Mouse (Mus musculus): ENCODE data around the gene Morc2a.

DNA sequence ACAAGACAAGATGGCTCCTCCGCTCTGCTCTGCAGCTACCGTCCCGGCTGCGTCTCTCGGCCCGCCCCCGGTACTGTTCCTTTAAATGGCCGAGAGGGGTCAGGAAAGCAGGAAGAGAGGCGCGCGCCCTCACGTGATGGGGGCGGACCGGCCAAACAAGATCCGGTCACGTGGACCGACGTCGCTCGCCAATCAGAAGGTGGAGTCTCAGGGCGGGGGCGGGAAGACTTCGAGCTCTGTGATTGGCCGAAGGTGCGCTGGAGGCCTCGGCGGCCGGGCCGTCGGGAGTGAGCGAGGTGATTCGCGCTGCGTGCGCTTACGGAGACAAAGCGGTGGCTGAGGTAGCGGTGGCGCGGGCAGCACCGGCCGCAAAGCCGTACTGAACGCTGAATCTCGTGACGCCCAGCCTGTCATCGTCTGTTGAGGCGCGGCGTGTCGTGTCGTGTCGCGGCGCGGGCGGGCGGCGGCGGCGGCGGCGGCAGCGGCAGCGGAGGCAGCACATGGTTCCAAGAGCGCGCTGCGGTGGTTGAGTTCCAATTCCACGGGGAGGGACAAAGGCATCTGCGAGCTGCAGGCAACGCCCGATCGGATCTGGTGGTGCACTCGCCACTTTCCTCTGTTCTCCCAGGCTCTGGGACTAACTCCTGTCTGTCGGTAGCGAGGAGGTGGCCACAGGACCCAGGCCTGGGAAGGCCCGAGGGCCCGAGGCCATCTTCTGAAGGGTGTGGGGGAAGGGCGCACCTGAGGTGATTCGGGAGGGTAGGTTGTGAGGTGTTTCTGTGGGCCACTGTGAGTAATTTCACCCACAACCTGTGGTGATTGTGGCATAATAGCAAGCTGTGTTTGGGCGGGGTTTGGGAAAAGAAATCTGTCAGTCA lies at the start of gene Morc2a:
- no peak for TF ChIP-seq CTCF (IDR thresholded peaks at IDR 0.05; ENCODE audit: extremely low read depth, insufficient read depth, insufficient read length, insufficient replicate concordance)
- TF ChIP-seq POLR2A (IDR thresholded peaks at IDR 0.05; ENCODE audit: low read depth, low read length): peak; percentile 80

All from spleen, adult 2 months (tissue).